Mouse (Mus musculus): ENCODE measurements at regions not wholly inside any gene's neighbourhood (a gene's known extent, or its start where the extent isn't known, plus 50 kb on each side); places are given as distances from the start of the nearest gene placed in this dataset.

DNA sequence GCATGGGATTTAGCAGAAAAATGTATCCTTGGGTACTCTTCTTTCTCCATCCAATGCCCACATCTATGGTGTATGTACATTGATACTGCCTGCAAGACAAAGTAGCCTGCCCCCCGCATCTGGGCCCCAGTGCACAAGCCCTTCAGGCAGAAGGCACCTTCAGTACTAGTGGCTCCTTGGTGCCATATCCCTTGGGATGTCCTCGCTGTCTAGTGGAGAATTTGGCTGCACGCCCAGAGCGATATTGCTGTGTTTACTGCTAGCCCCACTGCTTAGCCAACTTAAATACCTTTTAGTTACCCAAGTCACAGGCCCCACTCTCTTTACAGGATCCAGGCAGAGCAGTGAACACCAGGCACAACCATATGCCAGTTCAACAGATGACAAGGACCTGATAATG, 173.0 kb downstream of the Ndufs4 start:
- no peaks in the 10 kb centered on the region; a peak in 1 of 4 replicates for H3K27me3 ChIP-seq (ENCODE audit: control insufficient read depth in 1 of 2, insufficient read depth in 2 of 2, low read length in 2 of 2)
- TF ChIP-seq POLR2AphosphoS5 (IDR thresholded peaks at IDR 0.05; ENCODE audit: borderline replicate concordance, low read depth, low read length) (no peak), SMC3 (IDR thresholded peaks at IDR 0.05; ENCODE audit: low read depth, low read length) (no peak), UBTF (IDR thresholded peaks at IDR 0.05; ENCODE audit: borderline replicate concordance, insufficient read depth, low read depth, low read length) (no peak), EP300 (IDR thresholded peaks at IDR 0.05; ENCODE audit: low read depth in 1 of 2, low read length in 2 of 2) (no peak)
- H3K79me2 ChIP-seq (ENCODE audit: control insufficient read depth, insufficient read depth, low read length, poor library complexity): no peaks in the 10 kb centered on the region
- no peaks in the 10 kb centered on the region for H3K4me1 ChIP-seq (ENCODE audit: control insufficient read depth in 1 of 2, insufficient read depth in 2 of 2, low read length in 2 of 2)
- no peak overlapping the region for H3K27ac ChIP-seq (ENCODE audit: control insufficient read depth, low read depth, low read length)
- DNase-seq (ENCODE audit: low read depth, low spot score): no peak
- no peak overlapping the region for H3K9ac ChIP-seq (ENCODE audit: control insufficient read depth, low read depth, low read length, poor library complexity, severe bottlenecking)
- no peak overlapping the region for H3K4me3 ChIP-seq (ENCODE audit: control insufficient read depth in 1 of 2, insufficient read depth in 1 of 2, low read depth in 2 of 2, low read length in 2 of 2)
- H3K9me3 ChIP-seq (replicated peaks; ENCODE audit: insufficient read depth, low read length): no peaks in the 10 kb centered on the region
- H3K36me3 ChIP-seq (ENCODE audit: control insufficient read depth in 1 of 2, insufficient read depth in 2 of 2, low read length in 2 of 2): no peaks in the 10 kb centered on the region

Data from MEL (cell line).